Mouse (Mus musculus): ENCODE measurements around the gene Rcan3.
A peak's percentile ranks its signal among the peaks of the same experiment; 100 is the strongest.

Rcan3 gene

GRCm38 (mm10) chr4:135433443-135434394, at the start of gene Rcan3:
TSS of gene Rcan3 (minus strand) at chr4:135433853.
- DNase-seq = peak; percentile 93

GRCm38 (mm10) chr4:135480370-135480769, 46.7 kb upstream of the Rcan3 start:
- peak; percentile 21 for DNase-seq

- no peak for DNase-seq
These were observed 44.2 kb upstream of the Rcan3 start for GRCm38 (mm10) chr4:135477851-135478250.

- no peak for DNase-seq
These were observed 29.8 kb upstream of the Rcan3 start for GRCm38 (mm10) chr4:135463406-135463805.

GRCm38 (mm10) chr4:135453572-135453971, 19.9 kb upstream of the Rcan3 start:
- DNase-seq = no peak

GRCm38 (mm10) chr4:135453164-135453563, 19.5 kb upstream of the Rcan3 start:
- DNase-seq = no peak

- DNase-seq = no peak
These were observed 17.8 kb upstream of the Rcan3 start for GRCm38 (mm10) chr4:135451360-135452015.

GRCm38 (mm10) chr4:135442473-135442872, 8.8 kb upstream of the Rcan3 start:
- DNase-seq = no peak

- DNase-seq = peak; percentile 67
These were observed 6.4 kb upstream of the Rcan3 start for GRCm38 (mm10) chr4:135439904-135440522.

GRCm38 (mm10) chr4:135439188-135439647, 5.6 kb upstream of the Rcan3 start:
- peak; percentile 81 for DNase-seq

GRCm38 (mm10) chr4:135437924-135438323, 4.3 kb upstream of the Rcan3 start:
- no peak for DNase-seq

- DNase-seq = no peak
These were observed 2.6 kb upstream of the Rcan3 start for GRCm38 (mm10) chr4:135436291-135436690.

- DNase-seq = no peak
These were observed 739 bp upstream of the Rcan3 start for GRCm38 (mm10) chr4:135434395-135434789.

GRCm38 (mm10) chr4:135433086-135433442, 589 bp downstream of the Rcan3 start:
- DNase-seq = no peak

GRCm38 (mm10) chr4:135429990-135430760, 3.5 kb downstream of the Rcan3 start:
- no peak for DNase-seq

GRCm38 (mm10) chr4:135429383-135429782, 4.3 kb downstream of the Rcan3 start:
- DNase-seq = no peak

GRCm38 (mm10) chr4:135426587-135426986, 7.1 kb downstream of the Rcan3 start:
- peak; percentile 52 for DNase-seq

GRCm38 (mm10) chr4:135425625-135426024, 8.0 kb downstream of the Rcan3 start:
- no peak for DNase-seq

GRCm38 (mm10) chr4:135420961-135421360, 12.7 kb downstream of the Rcan3 start:
- no peak for DNase-seq

GRCm38 (mm10) chr4:135420416-135420815, 13.2 kb downstream of the Rcan3 start:
- DNase-seq = no peak

- no peak for DNase-seq
These were observed 13.7 kb downstream of the Rcan3 start for GRCm38 (mm10) chr4:135419996-135420395.

- no peak for DNase-seq
These were observed 17.3 kb downstream of the Rcan3 start for GRCm38 (mm10) chr4:135416367-135416766.

- DNase-seq = no peak
These were observed 20.2 kb downstream of the Rcan3 start for GRCm38 (mm10) chr4:135413491-135413890.
